Mouse (Mus musculus): Measurements from ENCODE around the gene Olfr115. TPM values are rescaled to one million over a fixed set of nuclear protein-coding genes. Genes with fewer than 3 reads are reported as not detected.

Gene Olfr115
- polyA plus RNA-seq (2012; rRNA removed): not detected in 2 replicates

- no peak for DNase-seq (ENCODE audit: low read depth)
- TF ChIP-seq POLR2A (IDR thresholded peaks at IDR 0.05; ENCODE audit: borderline replicate concordance, extremely low read depth, insufficient read depth, insufficient read length, poor library complexity, severe bottlenecking) (no peak), CTCF (IDR thresholded peaks at IDR 0.05; ENCODE audit: borderline replicate concordance, extremely low read depth, insufficient read depth, insufficient read length) (no peak)
Measured at GRCm38 (mm10) chr17:37627009-37627408, at the start of gene Olfr115, which contains the start of gene Olfr116. Gene Olfr115, minus strand, starts transcription at chr17:37627109. Gene Olfr116, minus strand, starts transcription at chr17:37627199.

DNA sequence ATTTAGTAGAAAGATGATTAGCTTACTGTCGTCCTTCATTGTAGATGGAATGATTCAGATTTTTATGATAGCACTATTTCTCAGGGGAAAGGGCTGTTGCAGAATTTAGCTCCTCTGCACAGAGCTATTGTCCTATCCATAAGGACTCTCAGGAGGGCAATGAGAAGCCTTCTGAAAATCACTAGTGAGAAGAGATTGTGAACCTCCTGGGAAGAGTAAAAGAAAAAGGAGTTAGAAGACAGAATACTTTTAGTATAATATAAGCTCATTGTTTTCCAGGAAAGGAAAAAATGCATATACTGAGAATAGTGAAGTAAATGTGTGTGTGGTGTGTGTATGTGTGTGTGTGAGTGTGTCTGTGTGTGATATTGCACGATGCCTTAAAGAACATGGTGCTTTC lies 39.8 kb upstream of the Olfr115 start, which contains the start of gene Olfr118:
Olfr118 (plus strand) TSS at position 301 of the 400 bp plus-strand sequence.
- no peak for TF ChIP-seq POLR2A (IDR thresholded peaks at IDR 0.05; ENCODE audit: borderline replicate concordance, extremely low read depth, insufficient read depth, insufficient read length, poor library complexity, severe bottlenecking)
- TF ChIP-seq CTCF (IDR thresholded peaks at IDR 0.05; ENCODE audit: borderline replicate concordance, extremely low read depth, insufficient read depth, insufficient read length): no peak
- DNase-seq (ENCODE audit: low read depth): no peak

DNA sequence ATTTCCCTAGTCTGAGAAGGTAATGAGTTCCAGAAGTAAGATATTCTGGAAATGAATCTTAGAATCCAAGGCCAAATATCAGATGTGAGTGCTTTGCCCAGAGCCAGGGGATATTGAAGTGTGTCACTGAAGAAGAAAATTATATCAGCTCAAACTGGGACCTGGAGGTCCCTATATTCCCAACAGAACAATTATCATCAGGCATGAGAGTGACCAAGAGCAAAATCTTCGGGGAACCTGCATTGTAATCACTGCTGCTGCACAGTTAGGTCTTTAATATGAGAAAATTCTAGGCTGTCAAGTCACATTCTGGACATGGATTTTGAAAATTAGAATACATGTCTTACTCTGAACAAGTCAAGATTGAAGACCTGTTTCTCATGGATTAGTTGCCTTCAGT lies 36.8 kb upstream of the Olfr115 start, which contains the start of gene Olfr117:
Olfr117 (minus strand) TSS at position 101 of the 400 bp plus-strand sequence.
- DNase-seq (ENCODE audit: low read depth): no peak
- TF ChIP-seq CTCF (IDR thresholded peaks at IDR 0.05; ENCODE audit: borderline replicate concordance, extremely low read depth, insufficient read depth, insufficient read length) (no peak), POLR2A (IDR thresholded peaks at IDR 0.05; ENCODE audit: borderline replicate concordance, extremely low read depth, insufficient read depth, insufficient read length, poor library complexity, severe bottlenecking) (no peak)

GRCm38 (mm10) chr17:37592643-37593042 lies 34.3 kb downstream of the Olfr115 start, which contains the start of gene Olfr114:
Gene Olfr114, minus strand, starts transcription at chr17:37592743.
- DNase-seq (ENCODE audit: low read depth): no peak
- TF ChIP-seq CTCF (IDR thresholded peaks at IDR 0.05; ENCODE audit: borderline replicate concordance, extremely low read depth, insufficient read depth, insufficient read length) (no peak), POLR2A (IDR thresholded peaks at IDR 0.05; ENCODE audit: borderline replicate concordance, extremely low read depth, insufficient read depth, insufficient read length, poor library complexity, severe bottlenecking) (no peak)

DNA sequence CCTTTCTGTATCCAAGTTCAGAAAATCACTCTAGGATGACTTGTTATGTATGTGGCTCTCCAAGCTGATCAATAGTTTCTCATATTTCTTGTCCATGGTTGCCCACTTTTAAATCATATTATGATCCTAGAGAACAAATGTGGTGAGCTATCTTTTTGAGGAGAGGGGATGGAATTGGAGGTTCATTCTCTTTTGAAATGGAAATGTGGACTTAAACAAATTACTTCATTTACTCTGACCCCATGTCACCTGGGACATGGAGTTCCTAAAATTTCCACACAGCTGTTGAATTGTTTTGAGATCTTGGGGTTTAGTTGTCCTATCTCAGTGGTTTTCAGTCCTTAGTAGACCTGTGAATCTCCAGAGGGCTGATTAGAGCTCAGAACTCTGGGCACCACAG lies 49.3 kb downstream of the Olfr115 start, which contains the start of gene Olfr113:
Olfr113 (minus strand) TSS at position 101 of the 400 bp plus-strand sequence.
- DNase-seq (ENCODE audit: low read depth): no peak
- TF ChIP-seq POLR2A (IDR thresholded peaks at IDR 0.05; ENCODE audit: borderline replicate concordance, extremely low read depth, insufficient read depth, insufficient read length, poor library complexity, severe bottlenecking) (no peak), CTCF (IDR thresholded peaks at IDR 0.05; ENCODE audit: borderline replicate concordance, extremely low read depth, insufficient read depth, insufficient read length) (no peak)

GRCm38 (mm10) chr17:37569351-37569750 lies 57.6 kb downstream of the Olfr115 start, which contains the start of gene Olfr112:
Gene Olfr112, minus strand, starts transcription at chr17:37569451.
- TF ChIP-seq CTCF (IDR thresholded peaks at IDR 0.05; ENCODE audit: borderline replicate concordance, extremely low read depth, insufficient read depth, insufficient read length): no peak
- no peak for TF ChIP-seq POLR2A (IDR thresholded peaks at IDR 0.05; ENCODE audit: borderline replicate concordance, extremely low read depth, insufficient read depth, insufficient read length, poor library complexity, severe bottlenecking)
- no peak for DNase-seq (ENCODE audit: low read depth)

Other genes with a start within 250 kb of the Olfr115 start
- not detected in 2 replicates for gene Olfr105-ps, start 248.1 kb downstream of the Olfr115 start, polyA plus RNA-seq (2012; rRNA removed)
- gene Olfr106-ps, start 236.7 kb downstream of the Olfr115 start, polyA plus RNA-seq (2012; rRNA removed): not detected in 2 replicates
- gene Olfr107, start 227.9 kb downstream of the Olfr115 start, polyA plus RNA-seq (2012; rRNA removed): not detected in 2 replicates
- not detected in 2 replicates for gene Olfr108, start 181.6 kb downstream of the Olfr115 start, polyA plus RNA-seq (2012; rRNA removed)
- gene Olfr109, start 168.2 kb downstream of the Olfr115 start, polyA plus RNA-seq (2012; rRNA removed): not detected in 2 replicates
- not detected in 2 replicates for gene H2-M2, start 143.6 kb downstream of the Olfr115 start, polyA plus RNA-seq (2012; rRNA removed)
- gene Olfr110, start 134.6 kb downstream of the Olfr115 start, polyA plus RNA-seq (2012; rRNA removed): not detected in 2 replicates
- gene Olfr111, start 119.1 kb downstream of the Olfr115 start, polyA plus RNA-seq (2012; rRNA removed): 0.04 and 0.08 TPM in 2 replicates
- gene Olfr112, start 57.7 kb downstream of the Olfr115 start, polyA plus RNA-seq (2012; rRNA removed): not detected in 2 replicates
- not detected in 2 replicates for gene Olfr113, start 49.4 kb downstream of the Olfr115 start, polyA plus RNA-seq (2012; rRNA removed)
- gene Olfr114, start 34.4 kb downstream of the Olfr115 start, polyA plus RNA-seq (2012; rRNA removed): not detected in 2 replicates
- not detected in 2 replicates for gene Olfr116, start 90 bp upstream of the Olfr115 start, polyA plus RNA-seq (2012; rRNA removed)
- not detected in 2 replicates for gene Olfr117, start 36.7 kb upstream of the Olfr115 start, polyA plus RNA-seq (2012; rRNA removed)
- not detected in 2 replicates for gene Olfr118, start 39.9 kb upstream of the Olfr115 start, polyA plus RNA-seq (2012; rRNA removed)
- not detected in 2 replicates for gene Olfr119, start 69.5 kb upstream of the Olfr115 start, polyA plus RNA-seq (2012; rRNA removed)
- not detected in 2 replicates for gene Olfr120, start 94.7 kb upstream of the Olfr115 start, polyA plus RNA-seq (2012; rRNA removed)
- not detected in 2 replicates for gene Olfr121, start 121.7 kb upstream of the Olfr115 start, polyA plus RNA-seq (2012; rRNA removed)
- not detected in 2 replicates for gene Olfr122, start 141.5 kb upstream of the Olfr115 start, polyA plus RNA-seq (2012; rRNA removed)
- not detected in 2 replicates for gene Olfr123, start 166.4 kb upstream of the Olfr115 start, polyA plus RNA-seq (2012; rRNA removed)
- gene Olfr124, start 172.8 kb upstream of the Olfr115 start, polyA plus RNA-seq (2012; rRNA removed): not detected in 2 replicates
- not detected in 2 replicates for gene Olfr125, start 205.8 kb upstream of the Olfr115 start, polyA plus RNA-seq (2012; rRNA removed)
- not detected in 2 replicates for gene Olfr126, start 220.4 kb upstream of the Olfr115 start, polyA plus RNA-seq (2012; rRNA removed)